Mouse (Mus musculus): ENCODE results near the gene Fthl17a. TPM values are rescaled to one million over a fixed set of nuclear protein-coding genes. Genes with fewer than 3 reads are reported as not detected.

Gene Fthl17a
- not detected for polyA plus RNA-seq (2021)

GRCm38 (mm10) chrX:85249379-85249778, at the start of gene Fthl17a:
Gene Fthl17a, plus strand, starts transcription at chrX:85249679.
- H3K27me3 ChIP-seq = peaks cover 17% of the 10 kb centered on the region
- in situ Hi-C loops (cut with MboI; ENCODE audit: low pct_unique_long_range_greater_than_20kb) = no loop called here
- DNase-seq (ENCODE audit: low read depth, low spot score) (no peak), ATAC-seq (no peak)
- POLR2A ChIA-PET = no interaction called here
- CTCF ChIA-PET = no interaction called here
- no peak for TF ChIP-seq CTCF (IDR thresholded peaks at IDR 0.05)

DNA sequence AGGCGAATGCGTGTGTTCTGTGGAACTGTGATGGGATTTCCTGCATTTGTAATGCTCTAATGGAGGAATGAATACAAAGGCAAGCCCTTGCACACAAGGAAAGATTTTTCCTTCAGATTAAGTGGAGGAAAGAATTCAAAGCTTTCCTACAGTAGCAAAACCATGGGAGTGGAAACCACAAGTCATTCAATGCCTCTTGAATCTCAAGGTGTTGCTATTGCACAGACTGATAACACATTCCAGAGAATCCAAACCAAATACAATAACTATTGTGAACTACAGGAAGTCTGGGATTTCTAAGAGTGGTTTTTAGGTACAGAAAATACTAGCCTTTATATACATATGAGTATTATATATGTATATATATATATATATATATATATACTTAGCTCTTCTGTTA, 42.5 kb upstream of the Fthl17a start:
- ATAC-seq (no peak), DNase-seq (ENCODE audit: low read depth, low spot score) (no peak)
- H3K27me3 ChIP-seq = peaks cover 37% of the 10 kb centered on the region
- in situ Hi-C loops (cut with MboI; ENCODE audit: low pct_unique_long_range_greater_than_20kb) = no loop called here
- ChIA-PET CTCF (no interaction called here), POLR2A (no interaction called here)
- no peak for TF ChIP-seq CTCF (IDR thresholded peaks at IDR 0.05)

GRCm38 (mm10) chrX:85226883-85227282, 22.6 kb upstream of the Fthl17a start:
- DNase-seq (ENCODE audit: low read depth, low spot score) (no peak), ATAC-seq (no peak)
- ChIA-PET POLR2A (no interaction called here), CTCF (no interaction called here)
- no peak for TF ChIP-seq CTCF (IDR thresholded peaks at IDR 0.05)
- in situ Hi-C loops (cut with MboI; ENCODE audit: low pct_unique_long_range_greater_than_20kb) = no loop called here
- H3K27me3 ChIP-seq = peaks cover 17% of the 10 kb centered on the region

GRCm38 (mm10) chrX:85271821-85272220, 22.3 kb downstream of the Fthl17a start:
- no peak for ATAC-seq

DNA sequence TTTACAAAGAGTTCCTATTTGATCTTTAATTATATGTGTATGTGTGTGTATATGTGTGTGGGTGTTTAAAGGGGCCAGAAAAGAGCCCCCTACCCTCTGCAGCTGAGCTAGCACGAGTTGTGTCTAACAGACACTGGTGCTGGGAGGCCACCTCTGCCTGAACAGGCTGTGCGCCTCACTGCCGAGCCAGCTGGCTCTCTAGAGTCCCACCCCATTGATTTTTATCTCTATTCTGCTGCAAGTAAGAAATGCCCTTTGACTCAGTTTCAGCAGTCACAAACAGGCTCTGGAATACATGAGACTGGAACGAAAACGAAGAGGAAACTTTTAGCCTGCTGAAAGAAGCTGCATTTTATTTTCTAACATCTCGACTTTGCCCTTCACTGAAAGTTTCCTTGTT, 22.8 kb downstream of the Fthl17a start:
- peaks cover 11% of the 10 kb centered on the region for H3K27me3 ChIP-seq
- no peak for TF ChIP-seq CTCF (IDR thresholded peaks at IDR 0.05)
- in situ Hi-C loops (cut with MboI; ENCODE audit: low pct_unique_long_range_greater_than_20kb) = no loop called here
- ChIA-PET POLR2A (no interaction called here), CTCF (no interaction called here)
- no peak for ATAC-seq
- DNase-seq (ENCODE audit: low read depth, low spot score) = no peak

More at GRCm38 (mm10) chrX:85271821-85272220, 22.3 kb downstream of the Fthl17a start:
- in situ Hi-C loops (cut with MboI; ENCODE audit: low pct_unique_long_range_greater_than_20kb) = no loop called here
- DNase-seq (ENCODE audit: low read depth, low spot score) = no peak
- CTCF ChIA-PET = no interaction called here
- peaks cover 15% of the 10 kb centered on the region for H3K27me3 ChIP-seq
- POLR2A ChIA-PET = no interaction called here
- TF ChIP-seq CTCF (IDR thresholded peaks at IDR 0.05) = no peak

- POLR2A ChIA-PET = no interaction called here
- peaks cover 12% of the 10 kb centered on the region for H3K27me3 ChIP-seq
- in situ Hi-C loops (cut with MboI; ENCODE audit: low pct_unique_long_range_greater_than_20kb) = no loop called here
- CTCF ChIA-PET = no interaction called here
- ATAC-seq = no peak
- DNase-seq (ENCODE audit: low read depth, low spot score) = no peak
- no peak for TF ChIP-seq CTCF (IDR thresholded peaks at IDR 0.05)
Observed at GRCm38 (mm10) chrX:85289846-85290245, 40.4 kb downstream of the Fthl17a start.

DNA sequence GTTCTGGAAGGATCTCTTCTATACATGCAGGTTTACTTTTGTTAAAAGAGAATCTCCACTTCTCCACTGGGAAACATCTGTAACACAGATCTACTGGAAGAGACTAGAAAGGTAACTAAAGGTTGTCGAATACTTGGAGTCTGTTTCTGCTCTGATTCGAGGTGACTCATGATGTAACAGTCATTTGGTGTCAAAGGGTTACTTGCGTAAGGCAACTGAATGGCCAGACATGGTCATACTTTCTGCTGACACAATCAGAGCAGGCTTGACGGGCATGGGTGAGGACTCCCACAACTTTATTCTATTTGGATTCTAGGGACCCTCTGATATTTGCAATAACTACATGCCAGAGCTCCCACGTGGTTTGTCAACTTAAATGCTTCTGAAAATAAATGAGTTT, 43.3 kb downstream of the Fthl17a start:
- ChIA-PET CTCF (no interaction called here), POLR2A (no interaction called here)
- DNase-seq (ENCODE audit: low read depth, low spot score) (no peak), ATAC-seq (no peak)
- no peak for TF ChIP-seq CTCF (IDR thresholded peaks at IDR 0.05)
- H3K27me3 ChIP-seq = peaks cover 8% of the 10 kb centered on the region
- in situ Hi-C loops (cut with MboI; ENCODE audit: low pct_unique_long_range_greater_than_20kb) = no loop called here

- ChIA-PET POLR2A (no interaction called here), CTCF (no interaction called here)
- in situ Hi-C loops (cut with MboI; ENCODE audit: low pct_unique_long_range_greater_than_20kb) = no loop called here
- peaks cover 18% of the 10 kb centered on the region for H3K27me3 ChIP-seq
- no peak for TF ChIP-seq CTCF (IDR thresholded peaks at IDR 0.05)
- no peak for ATAC-seq
- DNase-seq (ENCODE audit: low read depth, low spot score) = no peak
Observed at GRCm38 (mm10) chrX:85294001-85294400, 44.5 kb downstream of the Fthl17a start.

GRCm38 (mm10) chrX:85304674-85305073, 55.2 kb downstream of the Fthl17a start:
- ATAC-seq = no peak
- ChIA-PET POLR2A (no interaction called here), CTCF (no interaction called here)
- in situ Hi-C loops (cut with MboI; ENCODE audit: low pct_unique_long_range_greater_than_20kb) = no loop called here
- peaks cover 30% of the 10 kb centered on the region for H3K27me3 ChIP-seq
- no peak for TF ChIP-seq CTCF (IDR thresholded peaks at IDR 0.05)
- DNase-seq (ENCODE audit: low read depth, low spot score) = no peak

- no peak for TF ChIP-seq CTCF (IDR thresholded peaks at IDR 0.05)
- ATAC-seq = no peak
- in situ Hi-C loops (cut with MboI; ENCODE audit: low pct_unique_long_range_greater_than_20kb) = no loop called here
- peaks cover 28% of the 10 kb centered on the region for H3K27me3 ChIP-seq
- DNase-seq (ENCODE audit: low read depth, low spot score) = no peak
- CTCF ChIA-PET = interaction anchor here (0.7 kb wide), 1 partner anchor 27 kb away, joined by 3 read pairs; no protein-coding TSS in a partner anchor
- POLR2A ChIA-PET = no interaction called here
Observed at GRCm38 (mm10) chrX:85318576-85318975, 69.1 kb downstream of the Fthl17a start.

- peaks cover 24% of the 10 kb centered on the region for H3K27me3 ChIP-seq
- in situ Hi-C loops (cut with MboI; ENCODE audit: low pct_unique_long_range_greater_than_20kb) = no loop called here
- CTCF ChIA-PET = interaction anchor here (0.7 kb wide), 1 partner anchor 26 kb away, joined by 3 read pairs; no protein-coding TSS in a partner anchor
- DNase-seq (ENCODE audit: low read depth, low spot score) (no peak), ATAC-seq (no peak)
- POLR2A ChIA-PET = no interaction called here
- peak; percentile 24 for TF ChIP-seq CTCF (IDR thresholded peaks at IDR 0.05)
Observed at GRCm38 (mm10) chrX:85319193-85319592, 69.7 kb downstream of the Fthl17a start.

Data from Patski (cell line).